Mouse (Mus musculus) spleen, adult 12 weeks (tissue): ENCODE measurements at regions not wholly inside any gene's neighbourhood (a gene's known extent, or its start where the extent isn't known, plus 50 kb on each side); places are given as distances from the start of the nearest gene placed in this dataset.

Source experiments
- DNase-seq: peaks from one replicate; pipeline ENCODE4 v3.0.0; 2022; ENCODE audit warnings: low spot score

GRCm38 (mm10) chr17:4706421-4706820 lies 287.7 kb upstream of the Arid1b start:
- DNase-seq = no peak

GRCm38 (mm10) chr17:4721061-4721460 lies 273.1 kb upstream of the Arid1b start:
- DNase-seq = no peak

- DNase-seq = no peak
These were observed 270.1 kb upstream of the Arid1b start for GRCm38 (mm10) chr17:4724031-4724430.

- DNase-seq = no peak
These were observed 267.8 kb upstream of the Arid1b start for GRCm38 (mm10) chr17:4726331-4726741.

GRCm38 (mm10) chr17:4734412-4734881 lies 259.7 kb upstream of the Arid1b start:
- no peak for DNase-seq

- no peak for DNase-seq
These were observed 258.9 kb upstream of the Arid1b start for GRCm38 (mm10) chr17:4735185-4735584.

GRCm38 (mm10) chr17:4736689-4737088 lies 257.4 kb upstream of the Arid1b start:
- no peak for DNase-seq

- no peak for DNase-seq
These were observed 255.2 kb upstream of the Arid1b start for GRCm38 (mm10) chr17:4738717-4739485.

GRCm38 (mm10) chr17:4740784-4741183 lies 253.3 kb upstream of the Arid1b start:
- no peak for DNase-seq

GRCm38 (mm10) chr17:4742314-4742713 lies 251.8 kb upstream of the Arid1b start:
- DNase-seq = no peak

- no peak for DNase-seq
These were observed 231.2 kb upstream of the Arid1b start for GRCm38 (mm10) chr17:4762956-4763355.

GRCm38 (mm10) chr17:4765723-4766122 lies 228.4 kb upstream of the Arid1b start:
- no peak for DNase-seq

- no peak for DNase-seq
These were observed 226.1 kb upstream of the Arid1b start for GRCm38 (mm10) chr17:4767947-4768522.

- no peak for DNase-seq
These were observed 224.8 kb upstream of the Arid1b start for GRCm38 (mm10) chr17:4769284-4769683.

GRCm38 (mm10) chr17:4770052-4770451 lies 224.1 kb upstream of the Arid1b start:
- DNase-seq = no peak

GRCm38 (mm10) chr17:4778161-4778560 lies 216.0 kb upstream of the Arid1b start:
- peak; percentile 6 for DNase-seq

- DNase-seq = no peak
These were observed 215.1 kb upstream of the Arid1b start for GRCm38 (mm10) chr17:4779017-4779416.

GRCm38 (mm10) chr17:4781586-4781985 lies 212.5 kb upstream of the Arid1b start:
- DNase-seq = no peak

GRCm38 (mm10) chr17:4784296-4784695 lies 209.8 kb upstream of the Arid1b start:
- no peak for DNase-seq

GRCm38 (mm10) chr17:4785281-4785839 lies 208.8 kb upstream of the Arid1b start:
- no peak for DNase-seq

GRCm38 (mm10) chr17:4786524-4786923 lies 207.6 kb upstream of the Arid1b start:
- no peak for DNase-seq

GRCm38 (mm10) chr17:4791873-4792272 lies 202.3 kb upstream of the Arid1b start:
- no peak for DNase-seq

GRCm38 (mm10) chr17:4796241-4796640 lies 197.9 kb upstream of the Arid1b start:
- DNase-seq = no peak
